Mouse (Mus musculus) forebrain, embryonic 16.5 days (tissue): Measurements from ENCODE around the gene Tanc2. TPM values are rescaled to one million over a fixed set of nuclear protein-coding genes. Genes with fewer than 3 reads are reported as not detected.
A peak's percentile ranks its signal among the peaks of the same experiment; 100 is the strongest.

ENCODE experiments used
- ATAC-seq: fragments of 200-750 bp; cut with Nextera tagmentation; 2 replicates; pipeline ENCODE4 v1.8.0; 2017; ENCODE audit warnings: mild to moderate bottlenecking, moderate library complexity
- H3K27ac ChIP-seq: fragments of 300-500 bp; sonication (generic); 2 replicates; pipeline ENCODE4 v1.5.1; 2014; ENCODE audit warnings: low read length, control low read depth
- H3K27me3 ChIP-seq: fragments of 300-500 bp; sonication (generic); replicated peaks from 2 replicates; pipeline ENCODE4 v1.6.1; 2014; ENCODE audit warnings: low read length; ENCODE audit not compliant: control insufficient read depth, insufficient read depth
- H3K36me3 ChIP-seq: fragments of 300-500 bp; sonication (generic); 2 replicates; pipeline ENCODE4 v1.6.1; 2014; ENCODE audit not compliant: control insufficient read depth, insufficient read depth
- H3K4me1 ChIP-seq: fragments of 300-500 bp; sonication (generic); replicated peaks from 2 replicates; pipeline ENCODE4 v1.6.1; 2014; ENCODE audit warnings: low read length; ENCODE audit not compliant: control insufficient read depth, insufficient read depth
- H3K4me2 ChIP-seq: fragments of 300-500 bp; sonication (generic); 2 replicates; pipeline ENCODE4 v1.6.1; 2014; ENCODE audit warnings: mild to moderate bottlenecking, low read length, control low read depth
- H3K4me3 ChIP-seq: fragments of 300-500 bp; sonication (generic); replicated peaks from 2 replicates; pipeline ENCODE4 v1.5.1; 2014; ENCODE audit warnings: mild to moderate bottlenecking, low read length, control low read depth
- H3K9ac ChIP-seq: fragments of 300-500 bp; sonication (generic); replicated peaks from 2 replicates; pipeline ENCODE4 v1.6.1; 2014; ENCODE audit warnings: low read depth, low read length, control low read depth
- H3K9me3 ChIP-seq: fragments of 300-500 bp; sonication (generic); 2 replicates; pipeline ENCODE4 v1.6.1; 2016; ENCODE audit warnings: low read length; ENCODE audit not compliant: control insufficient read depth
- WGBS: fragments of 180-500 bp; shearing (Covaris S2); extraction: QIAGEN DNeasy Blood & Tissue Kit; methylation state at CpG from one replicate; pipeline ENCODE4 v1.1.7; 2014; 5-methylcytosine and 5-hydroxymethylcytosine counted together
- polyA plus RNA-seq: library from polyadenylated mRNA; unstranded; fragments of >200 nt; fragmentation: Nextera tagmentation; extraction: Ambion mirVana; gene quantifications from 2 replicates; pipeline ENCODE4 v1.2.1, GENCODE M21; 2015

Gene Tanc2
- polyA plus RNA-seq, 1 experiment from 2014 or later, result 49.8 TPM

DNA sequence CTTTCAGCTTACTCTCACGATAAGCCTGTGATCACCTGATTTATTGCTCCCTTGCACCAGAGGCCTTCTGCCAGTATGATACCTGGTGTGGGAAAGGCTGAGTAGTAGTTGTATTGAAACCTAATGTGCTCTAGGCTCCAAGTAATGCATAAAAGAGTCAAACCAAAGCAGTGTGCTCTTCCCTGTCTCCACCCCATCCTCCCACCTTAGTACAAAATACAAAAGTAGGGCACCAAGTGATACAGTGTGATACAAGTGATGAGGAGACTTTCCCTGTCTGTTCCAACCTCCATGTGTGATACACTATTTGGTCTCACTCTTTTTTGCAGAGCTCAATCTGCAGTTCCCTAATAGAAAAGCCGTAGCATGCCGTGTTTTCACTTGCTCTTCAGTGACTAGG, 110.7 kb downstream of the Tanc2 start:
- no peak overlapping the region for H3K4me3 ChIP-seq
- whole genome bisulfite sequencing, result 82% methylated on average over 3 of the region's 3 CpGs
- no peak for ATAC-seq
- H3K36me3 ChIP-seq, result no peaks in the 10 kb centered on the region
- H3K9ac ChIP-seq, result no peak overlapping the region
- H3K4me1 ChIP-seq, result no peaks in the 10 kb centered on the region
- H3K9me3 ChIP-seq, result no peaks in the 10 kb centered on the region
- H3K27ac ChIP-seq, result no peak overlapping the region
- H3K4me2 ChIP-seq, result no peak overlapping the region
- no peaks in the 10 kb centered on the region for H3K27me3 ChIP-seq

DNA sequence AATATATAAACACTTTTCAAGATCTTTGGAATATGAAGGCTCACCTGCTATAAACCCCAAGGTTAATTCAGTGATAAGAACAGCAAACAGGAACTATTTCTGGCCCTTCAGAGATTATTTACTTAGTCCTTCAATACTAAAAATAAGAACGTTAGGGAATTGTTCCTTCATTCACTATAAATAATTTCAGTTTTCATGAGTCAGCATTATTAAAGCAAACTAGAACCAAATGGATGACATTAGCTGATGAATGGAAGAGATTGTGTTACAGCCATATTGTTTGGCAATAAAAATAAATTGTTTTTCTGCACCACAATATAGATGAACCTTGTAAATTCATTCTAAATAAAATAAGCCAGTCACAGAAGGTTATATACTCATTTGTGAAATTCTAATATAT, 129.9 kb downstream of the Tanc2 start:
- ATAC-seq, result no peak
- Histone ChIP-seq H3K9me3 (no peaks in the 10 kb centered on the region), H3K36me3 (no peaks in the 10 kb centered on the region), H3K4me2 (no peak overlapping the region), H3K27ac (no peak overlapping the region), H3K9ac (no peak overlapping the region), H3K4me1 (no peaks in the 10 kb centered on the region), H3K27me3 (no peaks in the 10 kb centered on the region), H3K4me3 (no peak overlapping the region)
- WGBS, result 77% methylated on average over 1 of the region's 1 CpGs

DNA sequence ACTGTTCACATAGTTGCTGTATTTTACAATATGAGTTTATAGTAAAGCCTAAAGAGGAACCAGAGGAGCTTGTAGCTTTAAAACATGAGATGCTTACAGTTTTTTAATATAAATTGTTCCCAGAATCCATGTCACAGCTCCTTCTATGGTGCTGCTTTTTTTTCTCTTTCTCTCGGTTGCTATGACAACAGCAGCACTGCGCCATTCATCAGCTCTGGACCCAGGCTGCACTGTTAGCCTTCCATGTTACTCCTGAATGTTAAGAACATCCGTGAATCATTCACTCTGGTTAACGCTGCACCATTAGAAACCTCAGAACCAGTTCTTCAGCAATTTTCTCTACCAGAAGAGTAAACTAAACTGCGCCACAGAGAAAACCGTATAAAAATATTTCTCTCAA, 141.8 kb downstream of the Tanc2 start:
- Histone ChIP-seq H3K36me3 (no peaks in the 10 kb centered on the region), H3K4me1 (peaks cover 7% of the 10 kb centered on the region), H3K4me3 (peak overlapping the region; percentile 13; the same call in 1 of the 2 replicates), H3K9ac (peak overlapping the region; percentile 36; the same call in 1 of the 2 replicates), H3K27ac (peak overlapping the region; percentile 78), H3K9me3 (no peaks in the 10 kb centered on the region), H3K27me3 (no peaks in the 10 kb centered on the region), H3K4me2 (peak overlapping the region; percentile 48)
- 22% methylated on average over 6 of the region's 6 CpGs for WGBS
- ATAC-seq, result peak; percentile 91

DNA sequence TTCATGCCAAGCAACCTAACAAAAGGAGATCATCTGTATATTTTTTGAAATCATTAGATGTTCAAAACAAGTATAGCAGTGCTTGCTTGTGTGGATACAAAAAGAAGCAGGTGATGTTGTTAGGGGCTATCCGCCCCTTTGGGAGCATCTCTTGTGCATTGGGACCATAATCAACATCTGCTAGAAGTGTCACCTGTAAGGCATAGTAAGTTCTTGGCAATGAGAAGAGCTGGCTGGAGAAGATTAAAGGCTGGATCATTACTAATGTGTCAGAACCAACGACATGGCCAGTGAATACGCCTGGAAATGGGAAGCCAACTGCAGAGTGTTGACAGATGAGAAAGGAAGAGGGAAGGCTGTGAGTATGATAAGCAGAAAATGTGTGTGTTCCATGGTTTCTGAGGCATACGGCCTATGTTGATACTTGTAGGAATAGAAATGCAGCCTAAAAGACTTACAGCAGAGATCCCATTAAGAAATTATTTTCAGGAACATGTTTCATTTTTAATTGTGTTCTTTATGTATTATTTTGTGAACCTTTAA, 142.3 kb downstream of the Tanc2 start:
- ATAC-seq, result peak; percentile 36; the same call in 1 of the 2 replicates

DNA sequence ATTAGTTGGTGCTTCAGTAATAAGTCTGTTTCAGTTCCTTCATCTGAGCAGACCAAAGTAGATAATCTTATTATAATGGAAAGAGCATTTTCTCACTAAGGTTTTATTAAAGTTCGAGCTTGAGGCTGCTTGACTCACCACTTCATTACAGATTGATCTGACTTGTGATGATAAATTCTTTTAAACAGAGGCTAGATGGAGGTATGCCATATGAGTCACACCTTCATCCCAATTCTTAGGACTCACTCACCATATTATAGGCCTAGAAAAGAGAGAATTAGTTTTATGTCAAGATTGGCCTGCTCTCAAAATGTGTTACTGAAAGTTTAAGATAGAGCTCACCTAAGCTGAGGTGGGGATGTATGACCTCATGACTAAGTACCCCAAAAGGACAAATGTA, 153.4 kb downstream of the Tanc2 start:
- no peak for ATAC-seq
- Histone ChIP-seq H3K4me3 (no peak overlapping the region), H3K27me3 (no peaks in the 10 kb centered on the region), H3K27ac (no peak overlapping the region), H3K9me3 (no peaks in the 10 kb centered on the region), H3K9ac (no peak overlapping the region), H3K4me1 (no peaks in the 10 kb centered on the region), H3K4me2 (no peak overlapping the region), H3K36me3 (no peaks in the 10 kb centered on the region)
- 78% methylated on average over 1 of the region's 1 CpGs for WGBS

More for the DNA sequence above, 142.3 kb downstream of the Tanc2 start:
- 36% methylated on average over 4 of the region's 4 CpGs for WGBS
- H3K9me3 ChIP-seq, result no peaks in the 10 kb centered on the region
- peaks cover 7% of the 10 kb centered on the region for H3K4me1 ChIP-seq
- peak overlapping the region; percentile 48 for H3K4me2 ChIP-seq
- no peaks in the 10 kb centered on the region for H3K36me3 ChIP-seq
- H3K27me3 ChIP-seq, result no peaks in the 10 kb centered on the region
- peak overlapping the region; percentile 30 for H3K4me3 ChIP-seq
- peak overlapping the region; percentile 78 for H3K27ac ChIP-seq
- H3K9ac ChIP-seq, result no peak overlapping the region

DNA sequence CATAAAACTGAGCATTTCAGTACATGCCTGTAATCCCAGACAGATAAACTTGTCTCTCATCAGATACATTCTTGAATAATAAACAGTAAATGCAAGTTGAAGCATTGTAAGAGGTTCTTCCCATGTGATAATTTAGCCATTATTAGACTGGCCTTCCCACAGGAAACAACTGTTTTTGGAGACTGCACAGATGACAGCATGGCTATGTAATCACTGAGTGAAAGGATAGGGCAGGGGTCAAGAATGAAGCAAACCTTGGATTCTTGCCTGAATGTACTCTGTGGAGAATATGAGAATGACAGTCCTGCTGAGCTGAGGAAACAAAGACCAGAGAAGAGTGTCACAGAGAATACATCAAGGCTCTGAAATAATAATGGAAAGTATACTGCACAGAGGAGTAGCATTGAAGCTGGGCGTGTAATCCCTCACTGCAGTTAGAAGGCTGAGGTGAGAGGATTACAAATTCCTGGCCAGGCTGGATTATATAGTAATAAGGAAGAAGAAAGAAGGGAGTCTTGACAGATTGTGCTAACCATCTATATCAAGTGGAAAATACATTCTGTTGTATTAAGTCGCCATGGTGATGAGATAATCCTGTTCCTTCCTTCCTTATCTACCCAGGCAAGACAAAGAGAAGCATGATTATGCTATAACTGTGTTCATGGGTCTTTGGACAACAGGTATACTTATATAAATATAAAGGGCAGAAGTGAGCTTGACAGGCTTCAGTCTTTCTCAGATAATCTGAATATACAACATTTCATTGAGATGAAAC, 159.7 kb downstream of the Tanc2 start:
- no peak for ATAC-seq
- H3K27ac ChIP-seq, result no peak overlapping the region
- no peaks in the 10 kb centered on the region for H3K27me3 ChIP-seq
- H3K36me3 ChIP-seq, result no peaks in the 10 kb centered on the region
- no peak overlapping the region for H3K4me2 ChIP-seq
- no peak overlapping the region for H3K9ac ChIP-seq
- H3K4me3 ChIP-seq, result no peak overlapping the region
- H3K9me3 ChIP-seq, result peaks cover 2% of the 10 kb centered on the region
- 67% methylated on average over 2 of the region's 2 CpGs for WGBS
- H3K4me1 ChIP-seq, result no peaks in the 10 kb centered on the region; the same call in 1 of the 2 replicates

DNA sequence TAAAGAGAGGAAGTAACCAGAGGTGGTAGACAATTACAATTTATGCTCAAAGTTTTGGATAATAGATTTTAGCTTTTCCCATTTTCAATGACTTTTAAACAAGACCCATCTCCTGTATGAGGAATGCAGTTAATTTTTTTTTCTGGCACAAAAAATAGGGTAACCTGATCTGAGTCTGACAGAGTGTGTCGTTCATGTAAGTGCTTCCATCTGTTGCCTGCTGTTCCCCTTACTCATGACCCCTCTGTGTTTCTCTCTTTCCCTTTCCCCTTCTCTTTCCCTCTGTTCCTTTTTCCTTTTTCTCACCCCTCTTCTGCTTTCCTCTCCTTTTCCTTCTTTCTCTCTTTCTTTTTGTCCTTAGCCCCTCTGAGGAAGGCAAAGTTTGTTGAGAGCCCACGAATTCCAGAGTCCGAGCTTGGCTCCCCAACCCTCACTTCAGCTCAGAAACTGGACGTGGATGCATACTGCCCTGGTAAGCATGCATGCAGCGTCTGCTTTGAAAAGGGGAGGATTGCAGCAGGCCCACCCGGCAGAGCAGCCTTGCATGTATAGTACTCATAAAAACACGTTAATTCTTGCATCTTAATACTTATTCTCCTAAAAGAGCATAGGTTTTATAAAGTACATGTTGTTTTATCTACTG, 168.9 kb downstream of the Tanc2 start:
- 22% methylated on average over 7 of the region's 7 CpGs for WGBS

DNA sequence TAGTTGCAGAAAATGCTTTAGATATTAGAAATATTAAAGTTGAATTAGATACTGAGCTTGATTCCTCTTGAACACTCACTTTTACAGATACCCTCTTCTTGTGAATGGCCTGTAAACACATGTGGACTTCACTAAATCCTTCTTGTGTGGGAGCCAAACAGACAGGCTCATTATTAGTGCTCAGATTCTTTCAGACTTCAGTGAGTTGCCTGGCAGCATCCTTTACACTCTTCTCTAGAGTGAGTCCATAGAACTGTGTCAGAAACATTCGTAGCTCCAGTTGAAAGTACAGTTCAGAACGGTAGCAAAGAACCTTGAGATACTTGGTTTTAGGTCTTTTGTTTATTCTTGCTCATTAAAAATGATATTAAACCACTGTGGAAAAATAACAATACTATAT, 169.6 kb downstream of the Tanc2 start:
- Histone ChIP-seq H3K27ac (no peak overlapping the region), H3K9me3 (no peaks in the 10 kb centered on the region), H3K4me2 (no peak overlapping the region), H3K9ac (no peak overlapping the region), H3K27me3 (no peaks in the 10 kb centered on the region), H3K4me1 (peaks cover 9% of the 10 kb centered on the region), H3K36me3 (no peaks in the 10 kb centered on the region), H3K4me3 (no peak overlapping the region)
- WGBS, result 15% methylated on average over 2 of the region's 2 CpGs
- ATAC-seq, result 0 out of 2 replicates have a peak, but pooled peaks have one; percentile 38

More for the DNA sequence above, 168.9 kb downstream of the Tanc2 start:
- H3K4me2 ChIP-seq, result no peak overlapping the region
- H3K27me3 ChIP-seq, result no peaks in the 10 kb centered on the region
- H3K9me3 ChIP-seq, result no peaks in the 10 kb centered on the region
- ATAC-seq, result no peak
- H3K36me3 ChIP-seq, result no peaks in the 10 kb centered on the region
- H3K4me1 ChIP-seq, result peaks cover 9% of the 10 kb centered on the region
- H3K9ac ChIP-seq, result no peak overlapping the region
- 0 out of 2 replicates have a peak overlapping the region, but pooled peaks have one; percentile 20 for H3K27ac ChIP-seq
- no peak overlapping the region for H3K4me3 ChIP-seq

DNA sequence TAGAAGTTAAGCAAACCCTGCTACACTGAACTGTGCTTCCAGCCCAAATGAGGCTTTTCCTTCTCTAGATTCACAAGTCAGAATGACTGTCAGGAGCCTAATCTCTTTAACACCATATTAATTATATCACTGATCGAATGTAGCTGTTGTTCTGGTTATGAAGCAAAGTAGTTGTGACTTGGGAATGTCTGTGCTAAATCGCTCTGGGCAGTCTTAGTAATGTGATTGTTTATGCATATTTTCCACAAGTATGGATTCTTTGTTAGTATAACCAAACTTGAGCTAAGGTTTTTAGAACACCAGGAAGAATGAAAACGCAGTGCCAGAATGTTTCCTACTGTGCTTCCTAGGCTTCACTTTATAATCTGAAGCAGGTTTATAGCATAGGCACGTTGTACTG, 170.6 kb downstream of the Tanc2 start:
- ATAC-seq, result no peak
- WGBS, result 19% methylated on average over 4 of the region's 4 CpGs
- H3K27ac ChIP-seq, result no peak overlapping the region

More for the DNA sequence above, 170.6 kb downstream of the Tanc2 start:
- Histone ChIP-seq H3K4me1 (peaks cover 9% of the 10 kb centered on the region), H3K36me3 (no peaks in the 10 kb centered on the region), H3K9me3 (no peaks in the 10 kb centered on the region), H3K27me3 (no peaks in the 10 kb centered on the region), H3K9ac (no peak overlapping the region), H3K4me2 (no peak overlapping the region), H3K4me3 (no peak overlapping the region)
